Mouse (Mus musculus): ENCODE data around the gene Snrpg.

GRCm38 (mm10) chr6:86426358-86426757 lies 55.3 kb downstream of the Snrpg start, which contains the start of gene Gm44790:
- TF ChIP-seq CHD1 (IDR thresholded peaks at IDR 0.05; ENCODE audit: low read depth, low read length), result no peak
- no peak for TF ChIP-seq ZC3H11A (IDR thresholded peaks at IDR 0.05; ENCODE audit: low read depth, low read length)
- TF ChIP-seq POLR2A (IDR thresholded peaks at IDR 0.05; ENCODE audit: control insufficient read depth in 1 of 2, insufficient read depth in 1 of 2, low read depth in 1 of 2, low read length in 2 of 2, poor library complexity in 1 of 2), result no peak
- TF ChIP-seq TCF12 (IDR thresholded peaks at IDR 0.05; ENCODE audit: low read depth, low read length), result no peak
- TF ChIP-seq GATA1 (IDR thresholded peaks at IDR 0.05; ENCODE audit: low read depth, low read length), result no peak
- no peak for TF ChIP-seq CTCF (IDR thresholded peaks at IDR 0.05 in 2 of 3, conservative IDR thresholded peaks at IDR 0.05 in 1 of 3; ENCODE audit: control insufficient read depth in 1 of 3, insufficient read depth in 1 of 3, low read depth in 2 of 3, low read length in 3 of 3, poor library complexity in 1 of 3, severe bottlenecking in 1 of 3)
- no peak for TF ChIP-seq MAX (IDR thresholded peaks at IDR 0.05; ENCODE audit: low read length)
- TF ChIP-seq SIN3A (IDR thresholded peaks at IDR 0.05; ENCODE audit: low read length), result no peak
- TF ChIP-seq EP300 (IDR thresholded peaks at IDR 0.05; ENCODE audit: low read depth in 1 of 2, low read length in 2 of 2), result no peak
- TF ChIP-seq BHLHE40 (IDR thresholded peaks at IDR 0.05; ENCODE audit: borderline replicate concordance, low read depth, low read length), result no peak
- TF ChIP-seq UBTF (IDR thresholded peaks at IDR 0.05; ENCODE audit: borderline replicate concordance, insufficient read depth, low read depth, low read length), result no peak
- no peak for TF ChIP-seq ZMIZ1 (IDR thresholded peaks at IDR 0.05; ENCODE audit: low read depth, low read length)
- no peak for TF ChIP-seq NRF1 (IDR thresholded peaks at IDR 0.05; ENCODE audit: insufficient read depth, low read depth, low read length, poor library complexity, severe bottlenecking)
